Comparison of ENCODE assay signal across 12 mouse cellular contexts in the genomic region with DNA sequence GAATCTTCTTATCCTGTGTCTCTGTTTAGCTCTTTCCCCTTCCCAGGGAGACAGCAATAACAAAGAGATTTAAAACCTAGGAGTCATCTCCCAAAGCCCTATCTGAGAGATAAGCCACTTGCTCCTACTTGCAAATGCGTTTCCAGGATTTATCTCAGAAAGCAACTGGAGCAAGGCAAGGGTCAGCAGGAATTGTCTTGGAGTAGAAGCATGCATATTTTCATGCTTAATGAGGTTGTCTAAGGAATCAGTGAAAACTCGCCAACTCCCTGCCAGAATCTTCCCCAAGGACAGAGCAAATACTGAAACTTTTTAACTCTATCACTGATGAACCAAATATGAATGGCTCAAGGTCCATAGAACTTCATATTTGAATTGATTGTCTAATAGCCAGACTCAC.
"Had no signal": no experiment of that assay in that cellular context is flagged by ENCODE, and none has a peak within 500 bp of the region (broad histone marks: within the 10 kb centered on the region; RNA-seq: fewer than 3 reads in every experiment).

No protein-coding gene starts in this region.

- H3K9ac ChIP-seq: hindbrain, embryonic 14.5 days; intestine, embryonic 15.5 days; liver, embryonic 13.5 days; liver, postnatal 0 days; midbrain, embryonic 13.5 days had no signal

- DNase-seq: liver; liver, embryonic 13.5 days; liver, postnatal 0 days; lung, postnatal 36 days; spleen, adult 18-20 months; thymus, adult 18-20 months; thymus, postnatal 14 days had no signal

- H3K4me3 ChIP-seq: intestine, embryonic 15.5 days; layer of hippocampus, adult 2 months; left cerebral cortex, adult 2 months; liver, embryonic 13.5 days; midbrain, embryonic 13.5 days had no signal

- ATAC-seq: intestine, embryonic 15.5 days; liver, postnatal 0 days; midbrain, embryonic 13.5 days had no signal

- H3K36me3 ChIP-seq: intestine, embryonic 15.5 days; liver, embryonic 13.5 days; midbrain, embryonic 13.5 days had no signal

- H3K4me1 ChIP-seq: intestine, embryonic 15.5 days; liver, embryonic 13.5 days; midbrain, embryonic 13.5 days had no signal

- H3K4me2 ChIP-seq: hindbrain, embryonic 14.5 days; intestine, embryonic 15.5 days; liver, embryonic 13.5 days; midbrain, embryonic 13.5 days had no signal

- H3K27me3 ChIP-seq: intestine, embryonic 15.5 days; liver, embryonic 13.5 days had no signal

- H3K27ac ChIP-seq: hindbrain, embryonic 14.5 days; intestine, embryonic 15.5 days; layer of hippocampus, adult 2 months; left cerebral cortex, adult 2 months; liver, embryonic 13.5 days; midbrain, embryonic 13.5 days had no signal

- H3K9me3 ChIP-seq: intestine, embryonic 15.5 days; liver, embryonic 13.5 days; midbrain, embryonic 13.5 days had no signal
